Mouse (Mus musculus) heart, postnatal 10 days (tissue): ENCODE data around the gene Mblac2. TPM values are rescaled to one million over a fixed set of nuclear protein-coding genes. Genes with fewer than 3 reads are reported as not detected.

ENCODE experiments used
- DNase-seq, 2 experiments: peaks; one replicate each; pipeline ENCODE4 v3.0.0; 2021
- intact Hi-C: fragments of 180-260 bp; cut with DNase I; formaldehyde crosslinking; loops from one replicate; pipeline ENCODE4 v1.15.1; 2025
- total RNA-seq, 2 experiments: library from RNA; stranded (reverse); gene quantifications; 2 replicates each; pipeline ENCODE4 v1.2.3; 2021

Gene Mblac2
- total RNA-seq, 2 experiments from 2014 or later, result 2.6 to 4.6 TPM

DNA sequence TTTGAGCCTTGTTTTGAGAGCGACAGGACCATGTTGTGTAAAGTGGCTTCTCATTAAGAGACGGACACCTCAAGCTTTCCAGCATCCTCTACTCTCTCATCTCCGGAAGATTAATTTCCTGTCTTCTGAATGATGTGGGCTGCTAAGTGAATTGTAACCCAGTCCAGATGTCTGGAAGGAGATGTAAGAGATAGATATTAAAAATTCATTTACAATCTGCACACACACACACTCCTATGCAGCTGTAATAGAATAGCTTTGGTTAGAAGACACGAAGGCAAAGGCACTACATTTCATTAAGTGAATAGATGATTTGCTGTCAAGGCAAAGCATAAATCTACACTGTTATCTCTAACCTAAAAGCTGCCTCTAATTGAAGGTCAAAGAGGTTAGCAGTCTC, 18.0 kb downstream of the Mblac2 start:
- DNase-seq, result no peak
- intact Hi-C loops, result no loop called here

DNA sequence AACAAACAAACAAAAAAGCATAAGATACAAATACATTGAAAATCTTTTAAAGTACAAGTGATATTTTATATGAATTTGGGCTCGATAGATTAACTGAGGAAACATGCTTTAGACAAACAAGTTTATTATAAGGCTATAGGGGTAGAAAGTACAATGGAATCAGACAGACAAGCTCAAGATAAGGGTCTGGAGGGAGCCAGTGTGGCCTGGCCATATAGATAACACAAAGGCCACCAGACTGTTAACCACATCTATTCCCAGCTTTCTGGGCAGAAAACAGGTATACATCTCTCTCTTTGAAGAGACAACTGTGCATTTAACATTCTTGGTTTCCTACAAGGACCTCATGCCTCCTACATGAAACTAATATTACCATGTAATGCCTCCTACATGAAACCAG, 19.2 kb downstream of the Mblac2 start:
- DNase-seq, result no peak
- intact Hi-C loops, result no loop called here

DNA sequence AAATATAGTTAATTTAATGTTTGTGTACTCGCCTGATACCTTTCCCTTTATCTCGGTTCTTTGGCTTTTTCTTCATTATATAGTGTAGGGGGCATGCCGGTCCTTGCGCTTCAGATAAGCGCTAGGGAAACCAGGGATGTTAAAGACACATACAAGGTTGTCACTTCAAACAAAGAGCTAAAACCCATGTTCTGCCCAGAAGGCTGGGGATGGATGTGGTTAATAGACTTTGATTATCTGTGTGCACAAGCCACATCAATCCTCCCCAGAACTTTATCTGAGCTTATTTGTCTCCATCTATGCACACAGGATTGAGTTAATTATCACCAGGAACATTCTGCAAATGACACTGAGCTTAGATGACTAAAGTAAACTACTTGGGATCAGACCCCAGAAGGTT, 25.5 kb downstream of the Mblac2 start:
- intact Hi-C loops, result no loop called here
- DNase-seq, result no peak

DNA sequence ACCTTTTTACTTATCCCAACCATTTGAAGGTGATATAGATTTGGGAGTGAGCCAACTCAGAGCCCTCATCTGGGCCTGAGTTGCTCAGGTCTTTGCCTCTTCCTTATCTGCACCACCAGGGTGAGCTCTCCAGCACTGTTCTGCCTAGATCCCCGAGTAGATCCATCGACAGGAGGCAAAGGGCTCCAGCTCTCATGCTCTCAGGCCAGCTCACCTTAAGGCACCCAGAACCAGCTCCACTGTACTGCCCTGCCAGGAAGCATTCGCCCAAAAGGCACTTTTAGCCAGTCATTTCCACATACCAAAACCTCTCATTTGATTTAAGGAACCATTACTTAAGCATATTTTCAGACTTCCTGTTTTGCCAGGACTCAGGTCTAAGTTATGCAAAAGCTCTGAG, 29.8 kb downstream of the Mblac2 start:
- intact Hi-C loops, result no loop called here
- no peak for DNase-seq

DNA sequence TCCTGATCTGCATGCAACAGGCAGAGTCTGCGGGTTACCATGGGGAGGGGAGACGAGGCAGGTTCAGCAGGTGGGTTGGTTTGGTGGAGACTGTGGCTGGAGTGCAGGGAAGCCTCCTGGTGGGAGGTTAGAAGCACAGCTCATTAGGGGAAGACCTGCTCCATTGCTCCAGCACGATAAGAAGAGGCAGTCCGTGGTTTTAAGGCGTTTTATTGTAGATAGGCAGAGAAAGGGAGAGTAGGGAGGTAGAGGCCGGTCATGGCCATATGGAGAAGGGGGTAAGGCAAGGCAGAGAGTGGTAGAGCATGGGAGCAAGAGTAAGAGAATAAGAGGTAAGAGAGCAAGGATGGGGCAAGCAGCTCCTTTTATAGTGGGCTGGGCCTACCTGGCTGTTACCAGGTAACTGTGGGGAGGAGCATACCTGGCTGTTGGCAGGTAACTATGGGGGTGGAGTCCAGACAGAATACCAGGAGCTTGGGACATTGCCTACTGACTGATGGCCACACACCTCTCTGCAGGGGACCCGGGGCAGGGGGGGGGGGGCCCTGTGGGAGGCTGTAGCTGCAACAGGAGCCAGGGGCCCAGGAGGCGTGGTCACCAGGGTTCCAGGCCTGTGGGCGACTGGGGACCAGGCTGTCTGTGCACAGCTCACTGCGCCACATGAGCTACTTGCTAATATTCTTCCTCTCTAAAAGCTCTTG, 32.4 kb downstream of the Mblac2 start:
- DNase-seq, result no peak
- intact Hi-C loops, result no loop called here

DNA sequence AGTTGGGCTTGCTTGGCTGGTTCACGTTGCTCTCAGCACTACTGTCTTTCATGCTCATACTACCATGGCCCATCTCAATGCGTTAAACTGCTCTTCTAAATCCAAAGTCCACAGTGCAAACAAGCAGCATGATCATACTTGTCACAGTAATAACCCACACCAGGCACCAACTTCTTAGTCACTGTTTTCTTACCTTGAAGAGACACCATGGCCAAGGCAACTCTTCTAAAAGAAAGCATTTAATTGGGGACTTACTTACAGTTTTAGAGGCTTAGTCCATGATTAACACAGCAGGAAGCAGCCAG, 32.9 kb downstream of the Mblac2 start:
- DNase-seq, result no peak
- intact Hi-C loops, result no loop called here

DNA sequence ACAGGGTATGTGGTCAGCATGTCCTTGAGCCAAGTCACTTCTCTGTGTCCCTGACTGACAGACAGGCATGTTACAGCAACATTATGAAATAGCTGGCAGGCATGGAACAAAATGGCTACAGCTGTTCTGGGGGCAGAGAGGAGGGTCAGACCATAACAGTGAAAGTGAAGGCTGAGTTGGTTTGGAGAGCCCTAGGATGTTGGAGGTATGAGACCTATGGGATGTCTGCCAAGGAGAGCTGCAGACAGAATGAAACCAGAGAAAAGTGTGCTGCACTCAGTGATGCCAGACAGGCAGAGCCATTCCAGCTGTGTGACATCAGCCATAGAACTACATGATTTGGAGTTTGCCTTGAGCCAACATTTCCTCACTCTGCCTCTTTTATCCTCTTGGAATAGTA, 43.7 kb downstream of the Mblac2 start:
- intact Hi-C loops, result no loop called here
- peak; percentile 22 to 26 for DNase-seq

DNA sequence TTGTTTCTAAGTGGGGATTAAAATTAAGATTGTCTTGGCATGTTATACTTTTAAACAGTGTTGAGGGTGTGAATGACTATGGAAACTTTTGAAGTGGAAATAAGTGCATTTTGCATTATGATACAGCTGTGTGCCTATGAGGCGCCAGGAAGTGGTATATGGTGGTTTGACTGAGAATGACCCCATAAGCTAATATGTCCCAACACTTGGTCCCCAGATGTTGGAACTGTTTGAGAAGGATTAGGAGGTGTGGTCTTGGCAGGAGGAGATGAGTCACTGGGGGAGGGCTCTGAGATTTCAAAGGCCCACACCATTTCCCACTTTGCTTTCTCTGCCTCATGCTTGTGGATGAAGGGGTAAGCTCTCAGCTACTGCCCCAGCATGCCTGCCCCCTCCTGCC, 44.2 kb downstream of the Mblac2 start:
- intact Hi-C loops, result no loop called here
- DNase-seq, result no peak

DNA sequence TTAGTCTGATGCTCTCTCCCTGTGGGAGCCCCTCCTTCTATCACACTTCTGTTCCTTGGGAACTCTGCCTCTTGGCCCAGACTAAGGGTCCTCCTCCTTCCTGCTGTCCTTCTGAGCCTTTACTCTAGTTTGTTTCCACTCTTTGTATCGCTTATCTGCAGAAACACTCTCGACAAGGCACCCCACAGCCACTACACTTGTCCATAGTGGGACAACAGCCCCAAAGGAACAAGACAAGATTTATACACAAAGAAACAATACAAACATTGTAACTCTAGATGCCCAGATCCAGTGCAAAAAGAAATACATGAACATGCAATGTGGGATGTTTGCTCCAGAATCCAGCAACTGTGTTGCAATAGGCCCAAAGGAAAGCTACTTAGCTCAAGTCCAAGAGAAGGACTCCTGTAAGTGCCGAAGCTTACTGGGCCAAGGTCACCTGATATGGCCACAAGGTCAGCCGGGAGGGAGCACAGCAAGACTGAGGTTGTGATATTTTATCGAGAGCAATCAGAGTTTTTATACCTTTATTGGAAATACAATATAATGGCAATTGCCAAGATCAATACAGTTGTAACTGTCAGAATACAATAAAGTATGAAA, 46.0 kb downstream of the Mblac2 start:
- DNase-seq, result peak; percentile 16 to 25
- intact Hi-C loops, result no loop called here

DNA sequence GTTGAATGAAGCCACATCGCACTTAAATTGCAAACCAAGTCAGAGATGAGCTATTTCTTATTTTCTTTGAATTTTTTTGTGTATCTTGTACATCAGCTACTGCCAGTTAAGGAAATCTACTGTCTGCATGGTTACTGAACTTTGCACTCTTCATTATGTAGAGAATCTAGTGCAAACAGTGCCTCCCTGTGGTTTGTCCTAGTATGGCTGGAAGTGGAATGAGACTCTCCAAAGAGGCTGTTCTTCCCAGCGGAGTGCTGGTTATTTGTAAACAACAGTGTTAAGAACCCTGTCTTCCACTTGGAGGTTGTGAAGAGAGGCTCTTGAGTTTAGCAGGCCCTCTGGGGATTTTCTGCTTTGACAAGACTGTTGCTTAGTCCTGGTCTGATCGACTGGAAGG, 49.2 kb downstream of the Mblac2 start:
- peak; percentile 45 to 66 for DNase-seq
- intact Hi-C loops, result loop anchor here (2.0 to 5.0 kb wide), 5 partner anchors 48 to 896 kb away; partner anchors contain the start of genes Lysmd3, Mblac2 and Polr3g

DNA sequence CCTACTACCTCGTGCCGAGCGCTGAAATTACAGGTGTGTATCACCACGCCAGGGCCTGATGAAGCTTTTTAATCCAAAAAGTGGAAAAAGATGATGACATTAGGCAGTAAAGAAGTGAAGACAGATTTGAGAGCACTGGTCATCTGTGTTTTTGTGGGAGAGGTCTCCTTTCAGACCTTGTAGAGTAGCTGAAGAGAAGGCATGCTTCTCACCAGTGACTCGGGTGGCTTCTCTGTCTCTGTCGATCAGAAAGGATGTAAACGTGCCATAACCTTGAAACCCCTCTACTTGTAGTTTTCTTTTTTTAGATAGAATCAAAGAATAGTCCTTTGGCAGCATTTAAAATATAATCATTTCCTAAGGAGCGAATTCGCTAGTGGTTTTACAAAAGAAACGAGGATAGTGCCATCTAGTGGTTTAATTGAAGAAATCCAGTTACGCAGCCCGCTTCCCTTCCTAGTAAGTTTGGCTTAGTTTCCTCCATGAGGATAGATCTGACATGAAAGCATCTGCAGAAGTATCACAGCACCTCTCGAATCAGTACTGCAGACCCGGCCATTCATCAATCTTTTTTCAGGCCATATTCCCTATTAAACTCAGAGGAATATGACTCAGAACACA, 50.5 kb downstream of the Mblac2 start:
- peak; percentile 40 to 43 for DNase-seq
- intact Hi-C loops, result loop anchor here (1.0 to 5.0 kb wide), 6 partner anchors 49 to 897 kb away; partner anchors contain the start of genes Lysmd3, Mblac2 and Polr3g

DNA sequence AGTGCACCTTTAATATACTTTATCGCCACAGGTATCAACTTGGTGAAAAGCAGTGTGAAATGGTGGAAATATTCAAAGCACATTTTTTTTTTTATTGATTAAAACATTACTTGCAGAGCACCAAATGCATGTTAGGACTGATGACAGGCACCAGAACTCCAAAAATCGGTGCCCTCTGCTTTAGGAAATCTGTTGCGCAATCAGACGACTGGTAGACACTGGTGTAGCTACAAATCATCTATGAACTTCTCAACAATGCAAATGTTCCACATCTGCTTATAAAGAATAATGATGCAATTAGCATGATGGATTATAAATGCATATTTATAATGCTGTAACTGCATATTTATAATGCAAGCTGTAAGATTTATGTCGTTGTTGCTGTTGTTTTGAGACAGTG, 53.0 kb downstream of the Mblac2 start:
- no peak for DNase-seq
- intact Hi-C loops, result loop anchor here (5.0 kb wide), 2 partner anchors 52 to 107 kb away; partner anchors contain the start of genes Lysmd3, Mblac2 and Polr3g

DNA sequence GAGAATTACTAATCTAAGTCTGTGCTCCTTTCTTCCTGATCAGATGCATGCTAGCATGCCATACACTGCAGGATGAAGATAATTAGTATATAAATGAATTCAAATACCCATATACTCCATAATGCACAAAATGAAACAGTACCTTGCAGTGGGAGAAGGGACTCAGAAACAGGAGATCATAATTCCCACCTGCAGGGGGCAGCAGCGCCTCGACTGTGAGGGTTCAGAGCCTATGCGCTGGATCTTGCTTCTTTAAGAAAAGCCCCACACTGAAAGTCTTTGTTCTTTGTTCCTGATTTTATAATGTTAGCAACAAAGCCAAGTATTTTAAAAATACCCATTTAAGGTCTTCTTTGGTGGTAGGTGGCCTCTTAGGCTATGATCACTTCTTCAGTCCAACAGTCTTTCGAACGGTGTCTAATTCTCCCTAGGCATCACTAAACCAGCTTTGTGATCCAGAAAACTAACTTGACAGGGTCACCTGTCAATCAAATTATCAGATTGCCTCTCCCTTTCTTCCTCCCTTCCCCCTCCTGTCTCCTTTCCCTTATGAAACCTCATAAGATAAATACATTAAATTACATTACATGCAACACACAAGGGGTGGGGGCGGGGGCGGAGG, 56.0 kb downstream of the Mblac2 start:
- intact Hi-C loops, result no loop called here
- DNase-seq, result peak in 1 of 2 experiments; percentile 55

DNA sequence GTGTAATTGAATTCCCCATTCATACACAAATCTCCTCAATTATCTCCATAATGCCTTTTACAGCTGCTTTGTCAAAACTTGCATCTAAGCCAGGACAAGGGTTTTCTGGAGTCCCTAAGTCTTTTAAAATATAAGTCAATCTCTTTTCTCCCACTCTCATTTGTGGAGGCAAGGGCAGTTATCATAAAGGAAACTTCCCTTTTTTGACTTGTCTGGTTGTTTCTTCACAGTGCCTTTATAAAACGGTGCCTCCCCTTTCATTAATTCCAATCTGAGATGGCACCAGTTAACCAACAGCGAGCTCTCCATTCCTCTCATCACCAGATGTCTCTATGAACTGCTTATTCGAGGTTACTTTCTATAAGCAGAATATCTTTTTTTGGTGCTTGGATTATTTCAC, 65.1 kb downstream of the Mblac2 start:
- no peak for DNase-seq
- intact Hi-C loops, result no loop called here

DNA sequence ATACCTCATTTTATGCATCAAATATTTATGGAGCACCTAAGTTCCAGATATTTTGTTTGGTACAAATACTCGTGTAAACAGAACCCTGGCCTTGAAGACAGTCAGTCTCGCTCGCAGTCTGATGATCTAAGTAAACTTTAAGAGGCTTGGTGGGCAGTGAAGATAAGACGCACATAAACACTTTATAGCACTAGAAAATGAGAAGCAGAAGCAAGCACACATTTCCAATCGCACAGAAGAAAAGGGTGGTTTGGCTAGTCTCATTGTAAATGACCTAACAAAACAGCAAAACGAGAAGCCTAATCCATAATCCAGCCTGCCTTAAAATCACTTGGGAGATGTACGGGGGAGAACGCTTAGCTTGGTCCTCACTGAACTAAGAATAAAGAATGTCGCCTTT, 71.3 kb downstream of the Mblac2 start:
- intact Hi-C loops, result loop anchor here (2.0 to 10.0 kb wide), 3 partner anchors 126 to 895 kb away; partner anchors contain the start of gene Lysmd3
- no peak for DNase-seq

DNA sequence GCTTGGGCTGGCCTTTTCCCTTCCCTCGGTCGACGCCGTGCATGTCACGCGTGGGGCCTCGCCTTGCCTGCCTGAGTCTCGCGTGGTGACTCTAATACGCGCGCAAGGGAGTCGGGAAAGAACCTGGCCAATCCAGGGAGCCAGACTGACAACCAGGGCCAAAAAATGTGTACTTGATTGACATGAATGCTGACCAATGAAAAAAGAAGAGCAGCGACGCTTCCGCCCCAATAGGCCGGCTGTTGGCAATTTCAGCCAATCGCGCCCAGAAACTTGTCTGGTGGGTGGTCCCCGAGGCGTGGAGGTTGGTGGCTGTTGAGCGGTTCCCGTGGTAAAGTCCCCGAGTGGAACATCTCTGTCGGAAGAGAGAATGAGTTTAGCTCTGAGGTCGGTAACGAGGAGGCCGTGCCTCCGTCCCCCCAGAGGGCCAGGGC, 71.8 kb downstream of the Mblac2 start, which contains the start of gene Cetn3:
Cetn3 (plus strand) TSS at position 107 of the 434 bp plus-strand sequence.
- intact Hi-C loops, result loop anchor here (2.0 to 10.0 kb wide), 3 partner anchors 126 to 896 kb away; partner anchors contain the start of gene Lysmd3
- peak; percentile 95 for DNase-seq

DNA sequence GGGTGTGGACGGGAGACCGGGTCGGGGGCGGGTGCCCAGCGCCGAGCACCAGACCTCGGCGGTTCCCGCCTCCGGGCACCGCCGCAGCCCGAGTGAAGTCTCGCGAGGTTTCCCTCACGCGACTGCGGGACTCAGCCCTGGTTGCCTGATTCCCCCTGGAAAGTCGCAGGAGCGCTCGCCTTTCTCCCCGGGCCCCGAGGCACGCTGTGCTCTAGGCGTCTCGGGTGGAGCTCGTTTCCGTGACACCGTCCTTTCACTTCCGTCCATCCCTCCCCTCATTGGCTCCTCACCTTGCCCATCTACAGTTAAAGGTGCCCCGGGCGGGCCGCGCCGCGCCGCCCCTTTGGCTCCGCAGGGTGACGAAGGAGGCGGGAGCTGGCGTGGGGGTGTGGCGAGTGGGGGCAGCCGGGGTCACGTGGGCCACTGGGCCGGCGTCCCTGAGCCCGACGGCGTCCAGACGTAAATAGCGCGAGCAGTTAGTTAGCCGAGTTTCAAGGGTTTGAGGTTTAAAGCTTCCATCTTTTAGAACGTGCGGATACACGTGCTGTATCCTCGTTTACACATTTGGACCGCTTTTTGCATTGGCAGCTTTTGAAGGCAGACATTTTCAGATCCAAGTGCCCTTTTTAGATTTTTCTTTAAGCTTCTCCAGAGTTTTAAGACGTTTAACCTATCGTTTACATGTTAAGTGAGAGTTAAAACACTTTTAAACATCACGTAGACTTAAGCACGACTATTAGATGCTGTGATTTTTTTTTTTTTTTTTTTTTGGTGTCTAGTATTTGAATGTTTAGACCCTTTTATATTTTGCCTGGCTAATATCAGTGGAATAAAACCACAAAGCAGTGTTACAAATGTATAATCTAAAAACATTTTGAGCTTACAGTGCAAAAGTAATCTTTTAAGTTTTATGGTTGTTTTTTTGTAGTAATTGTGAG, 72.5 kb downstream of the Mblac2 start:
- intact Hi-C loops, result loop anchor here (2.0 to 10.0 kb wide), 3 partner anchors 127 to 896 kb away; partner anchors contain the start of gene Lysmd3
- peak; percentile 98 for DNase-seq

DNA sequence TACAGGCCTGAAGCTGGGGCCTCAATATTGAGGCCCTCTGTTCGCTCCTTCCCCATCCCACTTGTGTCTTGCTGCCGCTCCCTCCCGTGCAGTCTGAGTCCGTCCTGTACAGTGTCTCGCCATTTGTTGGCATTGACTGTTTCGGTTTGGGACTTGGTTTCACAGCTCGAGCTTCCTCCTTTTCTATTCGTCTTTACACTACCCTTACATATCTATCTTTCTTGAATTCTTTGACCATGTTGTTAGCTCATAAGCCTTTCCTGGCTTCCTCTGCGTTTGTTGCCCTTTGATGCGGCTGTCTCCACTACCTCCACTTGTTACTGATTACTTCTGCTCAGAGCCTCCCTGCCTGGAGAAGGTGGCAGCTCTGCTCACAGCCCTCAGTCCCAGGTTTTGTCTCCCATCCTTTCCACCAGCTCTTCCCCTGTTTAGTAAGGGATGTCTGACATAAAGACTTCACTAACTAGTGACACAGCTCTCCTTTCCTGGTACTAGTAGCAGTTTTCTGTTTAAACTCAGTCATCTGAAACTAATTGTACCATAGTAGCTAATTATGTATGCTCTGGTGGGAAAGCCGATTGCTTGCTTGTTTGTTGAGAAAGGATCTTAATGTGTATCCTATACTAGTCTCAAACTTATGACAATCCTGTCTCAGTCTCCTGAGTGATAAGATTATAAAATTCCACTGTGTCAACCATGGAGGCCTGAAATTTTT, 74.8 kb downstream of the Mblac2 start:
- no peak for DNase-seq
- intact Hi-C loops, result loop anchor here (10.0 kb wide), 1 partner anchor 651 kb away; no protein-coding TSS in a partner anchor

DNA sequence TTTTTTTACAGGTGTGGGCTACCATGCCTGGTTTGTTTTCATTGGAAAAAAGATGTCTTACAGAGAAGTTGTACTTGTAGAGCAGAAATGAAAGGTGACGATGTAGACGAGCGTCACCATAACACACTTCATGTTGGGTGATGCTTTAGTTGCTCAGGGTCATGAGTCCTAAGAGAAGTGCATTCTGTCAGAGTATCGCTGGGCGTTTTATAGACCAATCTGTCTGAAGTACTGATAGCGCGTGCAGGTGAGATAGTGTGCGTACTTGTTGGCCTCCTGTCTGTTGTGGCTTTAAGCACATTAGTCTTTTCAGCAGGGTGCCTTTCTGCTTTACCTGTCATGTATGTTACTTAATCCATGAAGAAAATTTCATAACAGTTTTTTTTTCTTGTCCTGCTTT, 79.0 kb downstream of the Mblac2 start:
- no peak for DNase-seq
- intact Hi-C loops, result no loop called here
